Mouse (Mus musculus) thymus, postnatal 36 days (tissue): ENCODE results near the gene Zc3h12a.

Experiments used
- DNase-seq, 2 experiments: peaks; one replicate each; pipeline ENCODE4 v3.0.0; 2022; ENCODE audit warnings: mixed read lengths in 2 of 2

Zc3h12a gene

GRCm38 (mm10) chr4:125127305-125128084 is at the start of gene Zc3h12a:
Gene Zc3h12a, minus strand, starts transcription at chr4:125127840.
- peak; percentile 91 to 95 for DNase-seq

GRCm38 (mm10) chr4:125176639-125177165 is 49.1 kb upstream of the Zc3h12a start:
- DNase-seq = no peak

- no peak for DNase-seq
Measured at GRCm38 (mm10) chr4:125176190-125176589, 48.5 kb upstream of the Zc3h12a start.

- DNase-seq = no peak
Measured at GRCm38 (mm10) chr4:125175591-125175990, 48.0 kb upstream of the Zc3h12a start.

GRCm38 (mm10) chr4:125174516-125175185 is 47.0 kb upstream of the Zc3h12a start:
- DNase-seq = no peak

GRCm38 (mm10) chr4:125173150-125173549 is 45.5 kb upstream of the Zc3h12a start:
- no peak for DNase-seq

- no peak for DNase-seq
Measured at GRCm38 (mm10) chr4:125172736-125173135, 45.1 kb upstream of the Zc3h12a start.

GRCm38 (mm10) chr4:125167723-125168122 is 40.1 kb upstream of the Zc3h12a start:
- no peak for DNase-seq

GRCm38 (mm10) chr4:125164861-125165260 is 37.2 kb upstream of the Zc3h12a start:
- no peak for DNase-seq

GRCm38 (mm10) chr4:125162701-125163100 is 35.1 kb upstream of the Zc3h12a start:
- no peak for DNase-seq

- DNase-seq = no peak
Measured at GRCm38 (mm10) chr4:125161392-125161791, 33.8 kb upstream of the Zc3h12a start.

GRCm38 (mm10) chr4:125160951-125161331 is 33.3 kb upstream of the Zc3h12a start:
- DNase-seq = no peak

GRCm38 (mm10) chr4:125160320-125160950 is 32.8 kb upstream of the Zc3h12a start:
- DNase-seq = peak; percentile 76 to 83

- no peak for DNase-seq
Measured at GRCm38 (mm10) chr4:125158581-125159317, 31.1 kb upstream of the Zc3h12a start.

GRCm38 (mm10) chr4:125158081-125158480 is 30.4 kb upstream of the Zc3h12a start:
- no peak for DNase-seq

- DNase-seq = no peak
Measured at GRCm38 (mm10) chr4:125157322-125157721, 29.7 kb upstream of the Zc3h12a start.

GRCm38 (mm10) chr4:125155646-125156045 is 28.0 kb upstream of the Zc3h12a start:
- no peak for DNase-seq

GRCm38 (mm10) chr4:125153659-125154241 is 26.1 kb upstream of the Zc3h12a start:
- no peak for DNase-seq

GRCm38 (mm10) chr4:125152469-125152868 is 24.8 kb upstream of the Zc3h12a start:
- no peak for DNase-seq

GRCm38 (mm10) chr4:125149460-125149859 is 21.8 kb upstream of the Zc3h12a start:
- DNase-seq = no peak

GRCm38 (mm10) chr4:125147970-125148369 is 20.3 kb upstream of the Zc3h12a start:
- DNase-seq = no peak

GRCm38 (mm10) chr4:125145213-125145612 is 17.6 kb upstream of the Zc3h12a start:
- no peak for DNase-seq
